In genomic region chr5:102395608-102396146, GRCm38 (mm10) we compare ENCODE assay signal across 21 mouse cellular contexts.
DNase-seq lines count a peak whose midpoint lies in the region; ATAC-seq and TF ChIP-seq lines count a peak whose summit lies in the region.
"Had no signal": no experiment of that assay in that cellular context is flagged by ENCODE, and none has a peak within 500 bp of the region (broad histone marks: within the 10 kb centered on the region; RNA-seq: fewer than 3 reads in every experiment).

No protein-coding gene starts in this region.

- no peak overlapping the region for H3K27ac ChIP-seq in heart, embryonic 10.5 days
- no peak overlapping the region for H3K27ac ChIP-seq in lung, embryonic 14.5 days (ENCODE audit: low read depth)
- peak overlapping the region; percentile 0; the same call in 1 of the 2 replicates for H3K27ac ChIP-seq in stomach, embryonic 16.5 days (ENCODE audit: low read length)
- H3K27ac ChIP-seq: embryonic facial prominence, embryonic 15.5 days; heart, embryonic 13.5 days; kidney, embryonic 15.5 days; limb, embryonic 13.5 days; liver, embryonic 14.5 days had no signal

- ATAC-seq in lung, embryonic 14.5 days (ENCODE audit: insufficient read depth), result no peak
- no peak for ATAC-seq in stomach, embryonic 16.5 days (ENCODE audit: insufficient read depth, low FRiP score)
- ATAC-seq in megakaryocyte progenitor cell, adult 5-6 weeks (replicated peaks; ENCODE audit: poor library complexity), result no peak
- ATAC-seq: activated CD4-positive, CD25-positive, alpha-beta regulatory T cell, adult 4 months; hindbrain, embryonic 16.5 days; intestine, embryonic 16.5 days; lung, postnatal 0 days; midbrain, embryonic 16.5 days had no signal

- 75% methylated on average over 11 of the region's 11 CpGs for WGBS in heart, embryonic 10.5 days
- WGBS in lung, embryonic 14.5 days, result 35% methylated on average over 11 of the region's 11 CpGs
- 29% methylated on average over 11 of the region's 11 CpGs for WGBS in stomach, embryonic 16.5 days

- TF ChIP-seq CTCF in lung, embryonic 14.5 days (IDR thresholded peaks at IDR 0.05; ENCODE audit: low read depth), result no peak
- no peak for TF ChIP-seq CTCF in brain, embryonic 14.5 days (IDR thresholded peaks at IDR 0.05; ENCODE audit: borderline replicate concordance, extremely low read depth, insufficient read depth, insufficient read length)

- H3K27me3 ChIP-seq in heart, embryonic 10.5 days (ENCODE audit: insufficient read depth, poor library complexity, severe bottlenecking), result no peaks in the 10 kb centered on the region
- no peaks in the 10 kb centered on the region for H3K27me3 ChIP-seq in lung, embryonic 14.5 days (ENCODE audit: insufficient read depth, low read length)
- H3K27me3 ChIP-seq in stomach, embryonic 16.5 days (ENCODE audit: control insufficient read depth, insufficient read depth, low read length), result no peaks in the 10 kb centered on the region
- H3K27me3 ChIP-seq: embryonic facial prominence, embryonic 15.5 days; heart, embryonic 13.5 days; kidney, embryonic 15.5 days; limb, embryonic 13.5 days had no signal

- no peaks in the 10 kb centered on the region for H3K4me1 ChIP-seq in heart, embryonic 10.5 days
- H3K4me1 ChIP-seq in lung, embryonic 14.5 days (ENCODE audit: insufficient read depth), result no peaks in the 10 kb centered on the region
- 0 out of 2 replicates have a peak, but pooled peaks cover 8% of the 10 kb centered on the region for H3K4me1 ChIP-seq in stomach, embryonic 16.5 days (ENCODE audit: control insufficient read depth, insufficient read depth, low read length)
- H3K4me1 ChIP-seq: embryonic facial prominence, embryonic 15.5 days; heart, embryonic 13.5 days had no signal

- no peak overlapping the region for H3K4me2 ChIP-seq in lung, embryonic 14.5 days
- no peak overlapping the region for H3K4me2 ChIP-seq in stomach, embryonic 16.5 days (ENCODE audit: low read depth, low read length)
- H3K4me2 ChIP-seq: embryonic facial prominence, embryonic 15.5 days; heart, embryonic 13.5 days; kidney, embryonic 15.5 days; limb, embryonic 13.5 days had no signal

- no peak overlapping the region for H3K9ac ChIP-seq in lung, embryonic 14.5 days
- H3K9ac ChIP-seq in stomach, embryonic 16.5 days (ENCODE audit: low read length), result no peak overlapping the region
- H3K9ac ChIP-seq: embryonic facial prominence, embryonic 15.5 days; heart, embryonic 13.5 days; kidney, embryonic 15.5 days; limb, embryonic 13.5 days; liver, embryonic 14.5 days had no signal

- H3K4me3 ChIP-seq in heart, embryonic 10.5 days, result no peak overlapping the region
- no peak overlapping the region for H3K4me3 ChIP-seq in lung, embryonic 14.5 days (ENCODE audit: low read depth, low read length)
- H3K4me3 ChIP-seq in stomach, embryonic 16.5 days (replicated peaks; ENCODE audit: low read length), result no peak overlapping the region
- H3K4me3 ChIP-seq: embryonic facial prominence, embryonic 15.5 days; heart, embryonic 13.5 days; kidney, embryonic 15.5 days; limb, embryonic 13.5 days had no signal

- DNase-seq in heart, adult 11 months, result peak; percentile 92
- DNase-seq in heart, embryonic 10.5 days (ENCODE audit: low spot score), result no peak
- DNase-seq in lung, embryonic 14.5 days, result peak; percentile 7
- DNase-seq in lung, adult 18-20 months, result no peak
- peak; percentile 37 for DNase-seq in brain, embryonic 14.5 days (ENCODE audit: low read depth)
- DNase-seq: adrenal gland, postnatal 10 days; cerebellum, adult 11 months; cerebellum, postnatal 10 days; right cerebral cortex, postnatal 14 days had no signal

- TF ChIP-seq POLR2A in brain, embryonic 14.5 days (IDR thresholded peaks at IDR 0.05; ENCODE audit: borderline replicate concordance, extremely low read depth, insufficient read depth, insufficient read length, poor library complexity, severe bottlenecking), result no peak

- H3K36me3 ChIP-seq in heart, embryonic 10.5 days, result no peaks in the 10 kb centered on the region
- no peaks in the 10 kb centered on the region for H3K36me3 ChIP-seq in lung, embryonic 14.5 days (ENCODE audit: insufficient read depth)
- H3K36me3 ChIP-seq in stomach, embryonic 16.5 days (ENCODE audit: control insufficient read depth, insufficient read depth, low read length), result no peaks in the 10 kb centered on the region
- H3K36me3 ChIP-seq: embryonic facial prominence, embryonic 15.5 days; heart, embryonic 13.5 days; kidney, embryonic 15.5 days; limb, embryonic 13.5 days had no signal

- no peaks in the 10 kb centered on the region for H3K9me3 ChIP-seq in heart, embryonic 10.5 days
- no peaks in the 10 kb centered on the region for H3K9me3 ChIP-seq in lung, embryonic 14.5 days (ENCODE audit: low read depth, low read length)
- H3K9me3 ChIP-seq in stomach, embryonic 16.5 days (replicated peaks; ENCODE audit: control insufficient read depth, low read length), result no peaks in the 10 kb centered on the region
- H3K9me3 ChIP-seq: embryonic facial prominence, embryonic 15.5 days; heart, embryonic 13.5 days; kidney, embryonic 15.5 days; limb, embryonic 13.5 days had no signal

Comparison
In these comparisons a context has a peak if more than half of its experiments do, and no peak if none do; other contexts are left out.
1. DNase-seq: peak in heart, adult 11 months (single experiment), lung, embryonic 14.5 days (single experiment) and brain, embryonic 14.5 days (single experiment); none in heart, embryonic 10.5 days (single experiment) and lung, adult 18-20 months (0 of 2).